Mouse (Mus musculus): ENCODE data around the gene Sgpp1.

DNA sequence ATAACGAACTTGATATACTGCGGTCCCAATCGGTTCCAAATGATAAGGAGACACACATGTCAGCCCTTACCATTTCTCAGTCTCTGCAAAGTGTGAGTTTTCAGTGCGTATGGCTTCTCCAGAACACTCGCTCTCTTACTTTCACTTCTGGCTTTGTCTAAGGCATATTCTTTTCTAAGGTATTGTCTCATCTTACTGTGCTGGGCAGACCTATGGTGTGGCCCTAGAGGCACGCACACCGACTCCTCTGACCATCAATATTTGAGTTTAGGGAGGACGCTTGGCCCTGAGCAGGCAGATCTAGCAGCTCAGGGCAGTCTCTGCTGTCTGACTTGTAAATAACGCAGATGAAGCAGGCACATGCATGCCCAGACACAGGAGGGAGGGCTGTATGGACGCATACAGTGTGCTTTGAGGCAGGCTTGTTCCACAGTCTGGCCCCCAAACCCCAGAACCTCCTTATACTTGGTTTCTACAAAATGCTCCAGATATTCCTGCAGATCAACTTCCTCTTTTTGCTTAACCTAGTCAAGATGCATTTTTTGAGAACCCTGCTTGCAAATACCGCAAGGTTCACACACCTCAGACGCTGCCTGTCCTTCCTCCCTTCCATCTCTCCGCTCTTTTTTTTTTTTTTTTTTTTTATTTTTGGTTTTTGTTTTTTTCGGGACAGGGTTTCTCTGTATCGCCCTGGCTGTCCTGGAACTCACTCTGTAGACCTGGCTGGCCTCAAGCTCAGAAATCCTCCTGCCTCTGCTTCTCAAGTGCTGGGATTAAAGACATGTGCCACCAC, 8.0 kb downstream of the Sgpp1 start:
- TF ChIP-seq CTCF (IDR thresholded peaks at IDR 0.05; ENCODE audit: low read depth), result no peak
- TF ChIP-seq EP300 (IDR thresholded peaks at IDR 0.05; ENCODE audit: low read depth), result no peak

All from heart, postnatal 0 days (tissue).